Mouse (Mus musculus) myocyte (in vitro differentiated cells): ENCODE data around the gene Anpep. TPM values are rescaled to one million over a fixed set of nuclear protein-coding genes. Genes with fewer than 3 reads are reported as not detected.
A peak's percentile ranks its signal among the peaks of the same experiment; 100 is the strongest.

Experiments used
- H3K27me3 ChIP-seq: one replicate; pipeline ENCODE4 v1.6.1; 2011; ENCODE audit not compliant: control insufficient read depth, insufficient read depth, insufficient read length
- H3K36me3 ChIP-seq: one replicate; pipeline ENCODE4 v1.6.1; 2011; ENCODE audit not compliant: control insufficient read depth, insufficient read depth
- H3K4me2 ChIP-seq: one replicate; pipeline ENCODE4 v1.6.1; 2011; ENCODE audit warnings: low read depth, control low read depth
- H3K4me3 ChIP-seq: one replicate; pipeline ENCODE4 v1.5.1; 2011; ENCODE audit warnings: mild to moderate bottlenecking, control low read depth, moderate library complexity
- H3K79me2 ChIP-seq: one replicate; pipeline ENCODE4 v1.6.1; 2011; ENCODE audit not compliant: control insufficient read depth, insufficient read depth
- H3ac ChIP-seq: one replicate; pipeline ENCODE4 v1.6.1; 2011; ENCODE audit not compliant: control insufficient read depth, insufficient read length
- CEBPB ChIP-seq: IDR thresholded peaks from 2 replicates; pipeline ENCODE4 v1.6.1; 2011; ENCODE audit warnings: mild to moderate bottlenecking, moderate library complexity; ENCODE audit not compliant: poor library complexity, insufficient read depth, severe bottlenecking
- E2F4 ChIP-seq: IDR thresholded peaks from one replicate; pipeline ENCODE4 v1.6.1; 2011; ENCODE audit warnings: mild to moderate bottlenecking, control low read depth, moderate library complexity; ENCODE audit not compliant: insufficient read depth
- MAX ChIP-seq: IDR thresholded peaks from one replicate; pipeline ENCODE4 v1.6.1; 2011; ENCODE audit warnings: low read depth, mild to moderate bottlenecking, control low read depth
- MYOD1 ChIP-seq, 3 experiments: IDR thresholded peaks; one replicate each; pipeline ENCODE4 v1.6.1; 2011; ENCODE audit warnings: control low read depth in 2 of 3, low read depth in 2 of 3, mild to moderate bottlenecking in 2 of 3, moderate library complexity in 1 of 3; ENCODE audit not compliant: insufficient read length in 2 of 3, control insufficient read depth in 1 of 3
- MYOG ChIP-seq, 3 experiments: IDR thresholded peaks; one replicate each; pipeline ENCODE4 v1.6.1; 2011; ENCODE audit warnings: control low read depth in 2 of 3, low read depth in 2 of 3, mild to moderate bottlenecking in 2 of 3; ENCODE audit not compliant: insufficient read length in 2 of 3, control insufficient read depth in 1 of 3, insufficient read depth in 1 of 3
- POLR2A ChIP-seq: IDR thresholded peaks from one replicate; pipeline ENCODE4 v1.6.1; 2011; ENCODE audit warnings: low read depth, mild to moderate bottlenecking, control low read depth, moderate library complexity; ENCODE audit not compliant: insufficient read length
- POLR2AphosphoS2 ChIP-seq: IDR thresholded peaks from one replicate; pipeline ENCODE4 v1.6.1; 2011; ENCODE audit warnings: low read depth, control low read depth; ENCODE audit not compliant: insufficient read length
- REST ChIP-seq: IDR thresholded peaks from one replicate; pipeline ENCODE4 v1.6.1; 2011; ENCODE audit warnings: mild to moderate bottlenecking, control low read depth, moderate library complexity; ENCODE audit not compliant: insufficient read depth, insufficient read length
- SRF ChIP-seq: IDR thresholded peaks from one replicate; pipeline ENCODE4 v1.6.1; 2011; ENCODE audit warnings: low read depth; ENCODE audit not compliant: control insufficient read depth, insufficient read length
- TCF12 ChIP-seq: IDR thresholded peaks from one replicate; pipeline ENCODE4 v1.6.1; 2011; ENCODE audit warnings: mild to moderate bottlenecking, control low read depth; ENCODE audit not compliant: poor library complexity, insufficient read depth, severe bottlenecking
- TCF3 ChIP-seq: IDR thresholded peaks from one replicate; pipeline ENCODE4 v1.6.1; 2011; ENCODE audit warnings: low read depth, control low read depth; ENCODE audit not compliant: insufficient read length
- USF1 ChIP-seq: IDR thresholded peaks from one replicate; pipeline ENCODE4 v1.6.1; 2011; ENCODE audit warnings: low read depth, mild to moderate bottlenecking, control low read depth, moderate library complexity
- polyA plus RNA-seq: library from polyadenylated mRNA; unstranded; fragments of >200 nt; fragmentation: generic; extraction: Trizol; gene quantifications from one replicate; pipeline ENCODE4 v1.2.1, GENCODE M21; 2012; ENCODE audit warnings: missing spikeins

Gene Anpep
- polyA plus RNA-seq, 1 experiment = 12.1 TPM

DNA sequence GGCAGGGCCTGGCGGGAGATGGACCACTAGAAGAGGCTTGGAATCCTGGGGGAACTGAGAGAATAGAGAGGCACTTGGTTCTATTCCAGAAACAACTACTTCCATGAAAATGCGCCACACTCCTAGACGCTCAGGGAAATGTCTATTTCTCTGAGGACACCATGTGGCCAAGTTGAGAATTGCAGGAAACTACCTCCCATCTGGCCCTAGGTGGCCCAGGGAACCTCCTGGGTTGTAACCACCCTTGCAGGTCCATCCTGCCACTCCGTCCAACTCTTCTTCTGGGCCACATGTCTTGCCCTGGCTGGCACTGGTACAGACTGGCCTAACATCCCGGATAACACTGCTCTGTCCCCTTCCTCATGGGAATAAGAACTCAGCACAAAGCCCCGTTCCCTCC lies 74.6 kb downstream of the Anpep start:
- Histone ChIP-seq H3K79me2 (no peaks in the 10 kb centered on the region), H3ac (no peak overlapping the region), H3K4me3 (no peak overlapping the region), H3K27me3 (peaks cover 11% of the 10 kb centered on the region), H3K4me2 (peak overlapping the region; percentile 24), H3K36me3 (no peaks in the 10 kb centered on the region)
- TF ChIP-seq TCF12 (no peak), REST (no peak), MYOD1 (IDR thresholded peaks at IDR 0.05; ENCODE audit: control insufficient read depth in 1 of 3, insufficient read length in 2 of 3, low read depth in 2 of 3) (no peak), MYOG (IDR thresholded peaks at IDR 0.05; ENCODE audit: control insufficient read depth in 1 of 3, insufficient read depth in 1 of 3, insufficient read length in 2 of 3, low read depth in 2 of 3) (no peak), MAX (no peak)

DNA sequence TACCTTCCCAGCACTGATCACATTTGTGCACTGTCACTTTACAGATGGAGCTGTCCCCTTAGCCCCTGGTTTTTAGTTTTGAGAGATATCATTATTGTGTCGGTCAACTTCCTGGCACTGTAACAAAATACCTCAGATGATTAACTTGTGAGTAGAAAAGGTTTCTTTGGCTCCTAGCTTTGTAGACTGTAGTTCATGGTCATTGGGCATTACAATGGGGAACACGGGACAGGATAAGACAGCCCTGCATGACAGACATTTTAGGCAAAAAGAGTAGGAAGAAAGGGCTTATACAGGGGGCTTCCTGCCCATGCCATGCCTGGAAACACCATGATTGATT lies 78.4 kb downstream of the Anpep start:
- Histone ChIP-seq H3K79me2 (no peaks in the 10 kb centered on the region), H3K27me3 (no peaks in the 10 kb centered on the region), H3ac (no peak overlapping the region), H3K36me3 (no peaks in the 10 kb centered on the region), H3K4me3 (no peak overlapping the region), H3K4me2 (no peak overlapping the region)
- TF ChIP-seq REST (no peak), TCF12 (no peak), USF1 (no peak), MYOG (IDR thresholded peaks at IDR 0.05; ENCODE audit: control insufficient read depth in 1 of 3, insufficient read depth in 1 of 3, insufficient read length in 2 of 3, low read depth in 2 of 3) (no peak), POLR2AphosphoS2 (no peak), MAX (no peak), MYOD1 (IDR thresholded peaks at IDR 0.05; ENCODE audit: control insufficient read depth in 1 of 3, insufficient read length in 2 of 3, low read depth in 2 of 3) (no peak), TCF3 (no peak), CEBPB (no peak), POLR2A (no peak), E2F4 (no peak), SRF (no peak)

DNA sequence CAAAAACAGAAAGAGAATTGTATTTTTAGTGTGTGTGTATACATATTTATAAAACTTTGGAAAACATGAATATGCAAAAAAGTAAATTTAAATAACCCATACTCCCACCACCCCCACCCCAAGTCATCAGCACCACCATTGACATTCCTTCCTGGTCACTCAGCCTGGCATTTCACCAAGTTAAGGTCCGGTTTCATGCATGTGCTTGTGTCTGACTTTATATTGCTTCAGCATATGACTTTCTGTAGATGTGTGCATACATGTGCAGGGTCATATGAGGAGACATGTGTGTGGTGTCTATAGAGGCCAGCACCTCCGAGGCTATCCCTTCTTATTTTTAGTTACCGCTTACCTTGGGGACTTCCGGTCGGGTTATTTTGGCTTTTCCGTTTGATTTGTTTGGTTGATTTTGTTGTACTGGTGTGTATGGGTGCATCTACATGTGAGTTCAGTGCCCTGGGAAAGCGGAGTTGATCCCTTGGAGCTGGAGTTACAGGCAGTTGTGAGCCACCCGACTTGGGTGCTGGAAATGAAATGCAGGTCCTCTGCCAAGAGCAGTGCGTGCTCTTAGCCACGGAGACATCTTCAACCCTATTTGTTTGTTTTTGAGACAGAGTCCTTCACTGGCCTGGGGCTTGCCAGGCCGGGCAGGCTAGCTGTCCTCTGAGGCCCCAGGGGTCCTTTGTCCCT lies 78.9 kb downstream of the Anpep start:
- no peak for TF ChIP-seq CEBPB
- no peak for TF ChIP-seq E2F4
- TF ChIP-seq TCF12 = no peak
- no peak for TF ChIP-seq MYOG (IDR thresholded peaks at IDR 0.05; ENCODE audit: control insufficient read depth in 1 of 3, insufficient read depth in 1 of 3, insufficient read length in 2 of 3, low read depth in 2 of 3)
- no peak for TF ChIP-seq MAX
- TF ChIP-seq SRF = no peak
- no peak for TF ChIP-seq POLR2AphosphoS2
- no peak for TF ChIP-seq USF1
- no peak for TF ChIP-seq REST
- TF ChIP-seq TCF3 = no peak
- no peak for TF ChIP-seq MYOD1 (IDR thresholded peaks at IDR 0.05; ENCODE audit: control insufficient read depth in 1 of 3, insufficient read length in 2 of 3, low read depth in 2 of 3)
- no peak for TF ChIP-seq POLR2A
- H3K4me2 ChIP-seq = peak overlapping the region; percentile 78

DNA sequence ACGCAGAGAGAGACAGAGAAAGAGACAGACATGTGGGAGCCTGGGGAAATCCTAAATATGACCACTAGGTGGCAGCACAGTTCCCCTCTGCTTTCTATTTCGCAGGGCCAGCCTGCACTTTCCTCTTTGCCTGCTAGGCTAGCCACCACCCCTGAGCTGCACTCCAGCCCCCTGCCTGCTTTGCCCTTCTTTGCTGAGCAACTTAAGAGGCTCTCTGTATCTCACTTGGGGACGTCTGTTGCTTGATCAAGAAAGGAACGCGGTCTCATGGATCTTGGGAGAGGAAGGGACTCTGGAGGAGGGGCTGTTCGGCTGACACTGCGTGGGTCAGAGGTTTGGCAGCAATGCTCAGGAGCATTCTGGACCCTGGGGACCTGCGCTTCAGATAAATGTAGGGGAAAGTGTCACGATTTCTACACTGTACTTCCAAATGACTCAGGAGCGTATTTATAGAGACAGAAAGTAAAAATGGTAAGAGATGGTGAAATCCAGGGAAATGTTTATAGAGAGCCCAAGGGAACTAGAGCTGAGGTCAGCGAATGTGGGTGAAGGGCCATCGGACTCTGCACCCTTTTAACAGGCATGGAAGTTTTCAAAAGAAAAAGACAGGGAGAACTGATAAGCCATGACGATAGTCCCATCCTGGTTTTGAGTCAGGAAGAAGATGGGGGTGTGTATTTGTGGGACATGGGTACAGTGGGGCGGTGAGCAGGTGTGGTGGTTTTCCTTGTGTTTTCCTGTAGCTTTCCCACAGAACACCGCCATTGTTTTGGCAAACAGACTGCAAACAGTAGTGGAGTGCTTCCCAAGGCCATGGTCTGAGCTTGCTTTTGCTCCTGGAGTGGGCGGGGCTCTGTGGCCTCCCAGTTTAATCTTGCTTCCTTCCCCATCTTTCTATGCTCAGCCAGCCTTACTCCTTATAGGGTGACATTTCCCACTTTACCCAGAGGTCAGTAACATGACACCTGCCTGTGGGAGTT lies 79.9 kb downstream of the Anpep start:
- no peaks in the 10 kb centered on the region for H3K79me2 ChIP-seq
- H3K36me3 ChIP-seq = no peaks in the 10 kb centered on the region
- TF ChIP-seq POLR2A (peak; percentile 33), SRF (no peak), CEBPB (peak; percentile 78), MYOG (IDR thresholded peaks at IDR 0.05; ENCODE audit: control insufficient read depth in 1 of 3, insufficient read depth in 1 of 3, insufficient read length in 2 of 3, low read depth in 2 of 3) (no peak)
- peak overlapping the region; percentile 11 for H3K4me3 ChIP-seq
- peak overlapping the region; percentile 78 for H3K4me2 ChIP-seq
- no peak overlapping the region for H3ac ChIP-seq
- H3K27me3 ChIP-seq = peaks cover 12% of the 10 kb centered on the region

More for the DNA sequence above, 78.9 kb downstream of the Anpep start:
- Histone ChIP-seq H3K36me3 (no peaks in the 10 kb centered on the region), H3ac (no peak overlapping the region), H3K4me3 (peak overlapping the region; percentile 11), H3K27me3 (peaks cover 2% of the 10 kb centered on the region), H3K79me2 (no peaks in the 10 kb centered on the region)

Other genes starting within 250 kb of the Anpep start
- not detected for gene Rhcg, start 243.4 kb downstream of the Anpep start, polyA plus RNA-seq
- 1.4 TPM for gene Ticrr, start 200.9 kb downstream of the Anpep start, polyA plus RNA-seq
- gene Kif7, start 145.3 kb downstream of the Anpep start, polyA plus RNA-seq = 3.3 TPM
- not detected for gene Plin1, start 128.2 kb downstream of the Anpep start, polyA plus RNA-seq
- 5.9 TPM for gene Pex11a, start 117.9 kb downstream of the Anpep start, polyA plus RNA-seq
- 0.10 TPM for gene Wdr93, start 117.9 kb downstream of the Anpep start, polyA plus RNA-seq
- gene Mesp1, start 67.3 kb downstream of the Anpep start, polyA plus RNA-seq = not detected
- not detected for gene Mesp2, start 50.3 kb downstream of the Anpep start, polyA plus RNA-seq
- gene Ap3s2, start 59.6 kb upstream of the Anpep start, polyA plus RNA-seq = 15.1 TPM
- gene Arpin, start 74.3 kb upstream of the Anpep start, polyA plus RNA-seq = 15.1 TPM
- 5.3 TPM for gene Zfp710, start 163.8 kb upstream of the Anpep start, polyA plus RNA-seq